Mouse (Mus musculus) stomach, embryonic 14.5 days (tissue): ENCODE measurements around the gene Clcn1. TPM values are rescaled to one million over a fixed set of nuclear protein-coding genes. Genes with fewer than 3 reads are reported as not detected.
A peak's percentile ranks its signal among the peaks of the same experiment; 100 is the strongest.

ENCODE experiments used
- ATAC-seq: fragments of 200-750 bp; cut with Nextera tagmentation; 2 replicates; pipeline ENCODE4 v1.8.0; 2017; ENCODE audit warnings: low read depth, moderate TSS enrichment; ENCODE audit not compliant: insufficient number of reproducible peaks, insufficient read depth, low FRiP score
- H3K27ac ChIP-seq: fragments of 300-500 bp; sonication (generic); 2 replicates; pipeline ENCODE4 v1.5.1; 2014; ENCODE audit warnings: mild to moderate bottlenecking, low read length, moderate library complexity, mixed read lengths
- H3K27me3 ChIP-seq: fragments of 300-500 bp; sonication (generic); 2 replicates; pipeline ENCODE4 v1.6.1; 2014; ENCODE audit warnings: low read length, control low read depth, mixed read lengths; ENCODE audit not compliant: control insufficient read depth, insufficient read depth
- H3K36me3 ChIP-seq: fragments of 300-500 bp; sonication (generic); 2 replicates; pipeline ENCODE4 v1.6.1; 2014; ENCODE audit warnings: mild to moderate bottlenecking, control low read depth, low read length, moderate library complexity, mixed read lengths; ENCODE audit not compliant: control insufficient read depth, insufficient read depth
- H3K4me1 ChIP-seq: fragments of 300-500 bp; sonication (generic); 2 replicates; pipeline ENCODE4 v1.6.1; 2014; ENCODE audit warnings: low read length, control low read depth, mixed read lengths; ENCODE audit not compliant: control insufficient read depth, insufficient read depth
- H3K4me2 ChIP-seq: fragments of 300-500 bp; sonication (generic); replicated peaks from 2 replicates; pipeline ENCODE4 v1.6.1; 2014; ENCODE audit warnings: low read depth, low read length, control low read depth
- H3K4me3 ChIP-seq: fragments of 300-500 bp; sonication (generic); 2 replicates; pipeline ENCODE4 v1.5.1; 2014; ENCODE audit warnings: low read depth, low read length, control low read depth
- H3K9ac ChIP-seq: fragments of 300-500 bp; sonication (generic); replicated peaks from 2 replicates; pipeline ENCODE4 v1.6.1; 2014; ENCODE audit warnings: low read depth, mild to moderate bottlenecking, control low read depth, low read length, moderate library complexity, mixed read lengths
- H3K9me3 ChIP-seq: fragments of 300-500 bp; sonication (generic); 2 replicates; pipeline ENCODE4 v1.6.1; 2016; ENCODE audit warnings: low read depth, low read length, control low read depth; ENCODE audit not compliant: control insufficient read depth
- WGBS: fragments of 180-500 bp; shearing (Covaris S2); extraction: QIAGEN DNeasy Blood & Tissue Kit; methylation state at CpG from one replicate; pipeline ENCODE4 v1.1.7; 2014; 5-methylcytosine and 5-hydroxymethylcytosine counted together
- polyA plus RNA-seq: library from polyadenylated mRNA; unstranded; fragments of >200 nt; fragmentation: Nextera tagmentation; extraction: Ambion mirVana; gene quantifications from 2 replicates; pipeline ENCODE4 v1.2.1, GENCODE M21; 2014

The Clcn1 gene
- polyA plus RNA-seq, 1 experiment from 2014 or later: not detected

DNA sequence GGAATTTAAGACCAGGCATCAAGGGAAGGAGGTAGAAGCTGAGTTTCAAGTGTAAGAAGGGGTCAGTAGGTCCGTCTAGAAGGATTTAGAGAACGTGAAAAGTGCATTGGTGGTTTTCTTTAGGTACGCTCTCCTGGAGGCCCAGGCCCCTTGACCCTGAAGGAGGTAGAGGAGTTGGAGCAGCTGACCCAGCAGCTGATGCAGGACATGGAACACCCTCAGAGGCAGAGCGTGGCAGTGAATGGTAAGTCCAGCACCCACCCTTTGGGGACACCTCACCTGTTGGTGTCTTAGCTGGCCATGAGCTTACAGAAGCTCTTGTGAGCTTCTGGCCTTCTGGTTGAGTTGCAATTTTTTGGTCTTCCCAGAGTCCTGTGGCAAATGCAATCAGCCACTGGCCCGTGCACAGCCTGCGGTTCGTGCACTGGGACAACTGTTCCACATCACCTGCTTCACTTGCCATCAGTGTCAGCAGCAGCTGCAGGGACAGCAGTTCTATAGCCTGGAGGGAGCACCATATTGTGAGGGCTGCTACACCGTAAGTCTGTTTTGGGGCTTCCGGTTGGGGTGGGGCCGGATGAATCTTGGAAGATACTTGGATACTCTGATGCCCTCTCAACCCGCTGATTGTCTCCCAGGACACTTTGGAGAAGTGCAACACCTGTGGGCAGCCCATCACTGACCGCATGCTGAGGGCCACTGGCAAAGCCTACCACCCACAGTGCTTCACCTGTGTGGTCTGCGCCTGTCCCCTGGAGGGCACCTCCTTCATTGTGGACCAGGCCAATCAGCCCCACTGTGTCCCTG lies 69.5 kb downstream of the Clcn1 start:
- WGBS: 93% methylated on average over 13 of the region's 13 CpGs
- ATAC-seq: no peak

DNA sequence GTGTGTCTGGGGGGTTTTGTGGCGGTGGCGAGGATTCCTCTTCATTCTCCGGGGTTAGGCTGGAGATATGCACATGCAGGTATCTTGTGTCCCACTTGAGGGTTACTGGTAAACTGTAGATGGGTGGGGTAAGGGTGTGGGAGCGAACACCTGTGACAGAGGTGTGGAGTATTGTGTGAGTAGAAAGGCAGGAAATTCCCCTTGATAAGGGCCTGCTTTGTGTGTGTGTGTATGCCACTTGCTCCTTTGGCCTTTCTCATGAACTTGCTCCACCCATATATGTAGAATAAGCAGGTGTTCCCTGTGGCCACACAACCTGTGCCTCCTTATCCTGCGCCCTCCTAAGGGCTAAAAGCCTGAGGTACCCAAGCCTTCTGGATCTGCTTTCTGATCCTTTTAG lies 70.4 kb downstream of the Clcn1 start:
- Histone ChIP-seq H3K36me3 (peaks cover 62% of the 10 kb centered on the region), H3K9me3 (no peaks in the 10 kb centered on the region), H3K27ac (no peak overlapping the region), H3K27me3 (no peaks in the 10 kb centered on the region), H3K9ac (no peak overlapping the region), H3K4me2 (no peak overlapping the region), H3K4me1 (peaks cover 34% of the 10 kb centered on the region), H3K4me3 (no peak overlapping the region)
- ATAC-seq: peak; percentile 68
- 85% methylated on average over 5 of the region's 5 CpGs for WGBS

More for the DNA sequence above, 69.5 kb downstream of the Clcn1 start:
- no peaks in the 10 kb centered on the region for H3K9me3 ChIP-seq
- peaks cover 70% of the 10 kb centered on the region for H3K36me3 ChIP-seq
- no peak overlapping the region for H3K27ac ChIP-seq
- H3K9ac ChIP-seq: no peak overlapping the region
- no peak overlapping the region for H3K4me2 ChIP-seq
- peaks cover 43% of the 10 kb centered on the region for H3K4me1 ChIP-seq
- H3K4me3 ChIP-seq: no peak overlapping the region
- H3K27me3 ChIP-seq: no peaks in the 10 kb centered on the region

- Histone ChIP-seq H3K9ac (no peak overlapping the region), H3K27me3 (no peaks in the 10 kb centered on the region), H3K36me3 (peaks cover 54% of the 10 kb centered on the region), H3K27ac (no peak overlapping the region), H3K4me3 (no peak overlapping the region), H3K9me3 (no peaks in the 10 kb centered on the region), H3K4me1 (peaks cover 25% of the 10 kb centered on the region), H3K4me2 (no peak overlapping the region)
- 40% methylated on average over 6 of the region's 6 CpGs for WGBS
- ATAC-seq: no peak
These were observed 71.4 kb downstream of the Clcn1 start for GRCm38 (mm10) chr6:42357901-42358300.

GRCm38 (mm10) chr6:42358901-42359300 lies 72.4 kb downstream of the Clcn1 start:
- ATAC-seq: no peak
- no peaks in the 10 kb centered on the region for H3K27me3 ChIP-seq
- H3K9ac ChIP-seq: no peak overlapping the region
- no peaks in the 10 kb centered on the region for H3K9me3 ChIP-seq
- no peak overlapping the region for H3K4me2 ChIP-seq
- peaks cover 54% of the 10 kb centered on the region for H3K36me3 ChIP-seq
- no peak overlapping the region for H3K27ac ChIP-seq
- H3K4me1 ChIP-seq: peaks cover 17% of the 10 kb centered on the region
- WGBS: 93% methylated on average over 12 of the region's 12 CpGs
- no peak overlapping the region for H3K4me3 ChIP-seq

DNA sequence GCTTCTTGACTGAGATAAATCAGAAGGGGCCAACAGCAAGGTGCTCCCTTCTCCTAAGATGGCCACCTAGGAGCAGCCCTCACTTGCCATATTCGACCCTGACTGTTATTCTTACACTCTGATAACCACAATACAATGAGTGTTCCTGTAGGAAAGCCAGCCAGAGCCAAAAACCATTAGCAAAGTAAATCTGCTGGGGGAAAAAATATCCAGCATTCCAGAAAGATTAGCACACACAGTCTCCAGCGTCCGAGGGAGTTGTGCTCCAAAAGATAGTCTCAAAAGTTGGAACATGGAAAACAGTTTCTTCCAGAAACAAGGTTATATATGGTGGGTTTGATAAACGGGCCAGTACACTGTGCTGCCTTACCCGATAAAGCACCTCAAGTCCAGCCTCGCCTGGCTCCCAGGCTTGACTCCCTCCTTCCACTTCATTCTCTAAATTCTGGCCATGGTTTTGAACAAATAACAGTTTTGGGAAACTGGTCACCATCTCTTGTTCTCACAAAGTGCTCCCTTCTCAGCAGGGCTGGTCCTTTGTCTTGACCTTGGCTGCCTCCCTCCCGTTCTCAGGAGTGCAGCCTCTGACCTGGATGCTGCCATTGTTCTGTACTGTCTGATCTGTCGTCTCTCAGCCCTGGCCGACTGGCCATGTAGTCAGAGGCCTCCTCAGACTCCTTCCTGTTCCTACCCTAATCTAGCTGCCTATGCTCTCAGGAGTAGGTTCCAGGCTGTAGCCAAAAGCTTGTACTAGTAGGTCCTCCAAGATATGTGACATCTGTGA lies 73.1 kb downstream of the Clcn1 start:
- H3K4me2 ChIP-seq: no peak overlapping the region
- H3K27ac ChIP-seq: no peak overlapping the region
- H3K9ac ChIP-seq: no peak overlapping the region
- ATAC-seq: no peak
- H3K9me3 ChIP-seq: no peaks in the 10 kb centered on the region
- H3K4me3 ChIP-seq: no peak overlapping the region
- peaks cover 10% of the 10 kb centered on the region for H3K4me1 ChIP-seq
- H3K36me3 ChIP-seq: peaks cover 51% of the 10 kb centered on the region
- WGBS: 63% methylated on average over 9 of the region's 9 CpGs
- H3K27me3 ChIP-seq: no peaks in the 10 kb centered on the region

DNA sequence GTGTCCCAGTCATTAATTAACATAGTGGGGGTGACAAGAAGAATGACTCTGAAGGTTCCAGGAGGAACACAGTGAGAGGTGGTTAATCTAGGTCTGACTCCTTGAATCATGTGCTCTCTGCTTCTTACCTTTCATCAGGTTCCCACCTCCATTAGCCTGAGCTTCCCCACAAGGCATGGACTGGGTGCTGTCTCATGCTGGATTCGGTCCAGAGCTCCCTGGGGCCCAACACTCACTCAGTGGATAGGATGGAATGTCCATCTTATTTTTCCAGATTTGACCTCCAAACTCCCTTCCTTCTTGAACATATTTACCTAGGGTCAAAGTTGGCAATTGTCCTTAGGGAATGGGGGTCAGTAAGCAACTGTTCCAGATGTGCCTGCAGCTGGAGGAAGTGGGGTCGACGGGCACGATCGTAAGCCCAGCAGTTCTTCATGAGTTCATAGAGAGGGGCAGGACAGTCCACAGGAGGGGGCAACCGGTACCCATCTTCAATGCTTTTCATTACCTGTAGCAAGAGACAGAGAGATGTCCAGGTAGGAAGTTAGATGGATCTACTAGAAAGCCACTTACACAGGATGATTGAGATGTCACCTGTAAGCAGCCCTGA lies 73.9 kb downstream of the Clcn1 start:
- H3K4me1 ChIP-seq: peaks cover 8% of the 10 kb centered on the region
- H3K27ac ChIP-seq: no peak overlapping the region
- H3K9ac ChIP-seq: no peak overlapping the region
- no peak overlapping the region for H3K4me3 ChIP-seq
- H3K27me3 ChIP-seq: no peaks in the 10 kb centered on the region
- peaks cover 46% of the 10 kb centered on the region for H3K36me3 ChIP-seq
- H3K9me3 ChIP-seq: no peaks in the 10 kb centered on the region
- ATAC-seq: no peak
- WGBS: 90% methylated on average over 6 of the region's 6 CpGs
- no peak overlapping the region for H3K4me2 ChIP-seq

DNA sequence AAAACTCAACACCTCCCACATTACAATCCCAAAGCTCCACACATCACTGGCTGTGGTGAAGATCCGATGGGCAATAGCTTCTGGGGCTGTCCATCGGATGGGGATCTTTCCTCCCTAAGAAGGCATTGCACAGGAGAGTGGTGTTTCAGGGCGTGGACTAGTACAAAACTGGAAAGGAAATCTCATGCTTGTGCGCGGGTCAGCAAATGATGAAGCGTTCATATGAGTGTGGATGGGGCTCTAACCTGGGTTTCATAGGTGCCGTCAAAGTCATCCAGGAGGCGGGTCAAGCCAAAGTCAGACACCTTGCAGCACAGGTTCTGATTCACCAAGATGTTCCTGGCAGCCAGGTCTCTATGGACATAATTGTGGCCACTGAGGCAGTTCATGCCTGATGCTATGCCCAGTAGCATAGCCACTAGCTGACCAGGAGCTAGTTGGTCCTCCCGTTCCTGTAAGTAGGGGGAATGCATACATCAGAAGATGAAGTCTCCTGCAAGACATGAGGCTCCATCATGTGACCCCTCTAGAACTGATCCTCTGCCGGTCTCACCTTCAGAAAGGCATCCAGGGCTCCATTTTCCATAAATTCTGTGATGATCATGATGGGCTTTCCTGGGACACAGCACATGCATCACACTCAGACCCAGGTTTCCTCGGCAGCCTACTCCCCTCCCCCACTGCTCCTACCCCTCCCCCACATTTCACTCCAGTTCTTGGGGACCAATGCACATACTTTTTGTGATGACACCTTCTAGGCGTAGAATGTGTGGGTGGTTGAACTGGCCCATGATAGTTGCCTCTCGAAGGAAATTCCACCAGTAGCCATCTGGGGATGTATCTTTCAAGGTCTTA lies 74.8 kb downstream of the Clcn1 start:
- no peaks in the 10 kb centered on the region for H3K9me3 ChIP-seq
- no peak overlapping the region for H3K9ac ChIP-seq
- H3K27me3 ChIP-seq: no peaks in the 10 kb centered on the region
- peaks cover 8% of the 10 kb centered on the region for H3K4me1 ChIP-seq
- no peak overlapping the region for H3K4me3 ChIP-seq
- H3K4me2 ChIP-seq: no peak overlapping the region
- H3K27ac ChIP-seq: no peak overlapping the region
- H3K36me3 ChIP-seq: peaks cover 36% of the 10 kb centered on the region
- WGBS: 91% methylated on average over 13 of the region's 13 CpGs
- ATAC-seq: no peak

DNA sequence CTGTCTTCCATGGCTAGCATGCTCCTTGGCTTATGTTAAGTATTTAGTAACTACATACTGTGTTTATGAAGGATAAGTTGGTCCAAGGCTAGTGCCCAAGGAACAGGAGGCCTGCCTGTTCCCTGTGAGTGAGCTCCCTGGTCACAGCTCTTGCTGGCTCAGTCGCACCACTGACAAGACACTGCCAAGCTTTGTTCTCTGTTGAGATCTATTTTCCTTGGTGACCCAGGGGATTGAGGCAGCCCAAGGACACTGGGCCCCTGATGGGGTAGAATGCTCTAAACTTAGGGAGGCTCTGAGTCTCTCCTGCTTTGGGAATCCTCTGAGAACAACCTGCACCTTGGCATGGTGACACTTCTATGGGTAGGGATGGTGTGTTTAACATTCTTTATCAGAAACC lies 75.6 kb downstream of the Clcn1 start:
- no peaks in the 10 kb centered on the region for H3K27me3 ChIP-seq
- H3K4me2 ChIP-seq: no peak overlapping the region
- H3K9me3 ChIP-seq: no peaks in the 10 kb centered on the region
- no peak for ATAC-seq
- H3K27ac ChIP-seq: no peak overlapping the region
- no peak overlapping the region for H3K4me3 ChIP-seq
- H3K9ac ChIP-seq: no peak overlapping the region
- H3K36me3 ChIP-seq: peaks cover 29% of the 10 kb centered on the region
- WGBS: 68% methylated on average over 1 of the region's 1 CpGs
- H3K4me1 ChIP-seq: 0 out of 2 replicates have a peak, but pooled peaks cover 3% of the 10 kb centered on the region
